Mouse (Mus musculus) heart, embryonic 10.5 days (tissue): Measurements from ENCODE around the gene Tcl1b5. TPM values are rescaled to one million over a fixed set of nuclear protein-coding genes. Genes with fewer than 3 reads are reported as not detected.
"Not testable (repeated sequence)": the region's sequence is repeated elsewhere in the genome, so short reads cannot be mapped to it uniquely, and the experiment has no call there.

Source experiments
- DNase-seq: peaks from one replicate; pipeline ENCODE4 v3.0.0-alpha.2; 2017; ENCODE audit warnings: low spot score
- H3K27ac ChIP-seq: fragments of 300-500 bp; sonication (generic); 2 replicates; pipeline ENCODE4 v1.5.1; 2016; ENCODE audit warnings: mild to moderate bottlenecking
- H3K27me3 ChIP-seq: fragments of 300-500 bp; sonication (generic); 2 replicates; pipeline ENCODE4 v1.6.1; 2016; ENCODE audit warnings: mild to moderate bottlenecking; ENCODE audit not compliant: poor library complexity, insufficient read depth, severe bottlenecking
- H3K36me3 ChIP-seq: fragments of 300-500 bp; sonication (generic); 2 replicates; pipeline ENCODE4 v1.6.1; 2016; ENCODE audit warnings: mild to moderate bottlenecking, moderate library complexity
- H3K4me1 ChIP-seq: fragments of 300-500 bp; sonication (generic); 2 replicates; pipeline ENCODE4 v1.6.1; 2016; ENCODE audit warnings: mild to moderate bottlenecking
- H3K4me3 ChIP-seq: fragments of 300-500 bp; sonication (generic); 2 replicates; pipeline ENCODE4 v1.5.1; 2016; ENCODE audit warnings: mild to moderate bottlenecking, moderate library complexity
- H3K9me3 ChIP-seq: fragments of 300-500 bp; sonication (generic); 2 replicates; pipeline ENCODE4 v1.6.1; 2016; ENCODE audit warnings: mild to moderate bottlenecking, moderate library complexity
- WGBS: fragments of 180-500 bp; shearing (Covaris S2); methylation state at CpG from one replicate; pipeline ENCODE4 v1.1.7; 2016; 5-methylcytosine and 5-hydroxymethylcytosine counted together
- polyA plus RNA-seq: library from polyadenylated mRNA; unstranded; fragments of >200 nt; fragmentation: Nextera tagmentation; extraction: Ambion mirVana; gene quantifications from 2 replicates; pipeline ENCODE4 v1.2.1, GENCODE M21; 2016

Tcl1b5 gene
- polyA plus RNA-seq, 1 experiment from 2014 or later: not detected

DNA sequence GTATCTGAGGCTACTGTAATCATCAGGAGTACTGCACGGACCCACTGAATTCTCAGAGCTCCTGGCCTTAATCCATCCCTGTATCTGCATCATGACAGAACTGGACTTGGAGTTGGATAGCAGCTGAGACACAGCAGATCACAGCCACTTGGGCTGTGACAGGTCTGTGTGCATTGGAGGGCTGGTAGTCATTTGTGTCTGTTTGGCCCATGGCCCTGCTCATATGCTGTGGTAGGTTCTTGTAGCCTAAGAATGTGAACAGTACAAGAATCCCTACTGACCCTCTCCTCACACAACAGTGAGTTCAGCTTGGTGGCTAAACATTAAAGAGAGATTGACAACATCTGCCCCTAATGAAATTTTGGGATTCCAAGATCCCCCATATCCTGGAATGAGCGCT, 2.8 kb upstream of the Tcl1b5 start:
- WGBS: 74% methylated on average over 2 of the region's 2 CpGs
- Histone ChIP-seq H3K4me1 (no peaks in the 10 kb centered on the region), H3K36me3 (no peaks in the 10 kb centered on the region), H3K9me3 (no peaks in the 10 kb centered on the region), H3K27ac (no peak overlapping the region), H3K4me3 (no peak overlapping the region), H3K27me3 (no peaks in the 10 kb centered on the region)
- DNase-seq: no peak

- WGBS: 13% methylated on average over 2 of the region's 2 CpGs
- H3K36me3 ChIP-seq, H3K27me3 ChIP-seq, H3K4me1 ChIP-seq, H3K4me3 ChIP-seq, H3K27ac ChIP-seq, DNase-seq, H3K9me3 ChIP-seq: not testable (repeated sequence)
Observed at GRCm38 (mm10) chr12:105174318-105174717, 1.8 kb upstream of the Tcl1b5 start.

DNA sequence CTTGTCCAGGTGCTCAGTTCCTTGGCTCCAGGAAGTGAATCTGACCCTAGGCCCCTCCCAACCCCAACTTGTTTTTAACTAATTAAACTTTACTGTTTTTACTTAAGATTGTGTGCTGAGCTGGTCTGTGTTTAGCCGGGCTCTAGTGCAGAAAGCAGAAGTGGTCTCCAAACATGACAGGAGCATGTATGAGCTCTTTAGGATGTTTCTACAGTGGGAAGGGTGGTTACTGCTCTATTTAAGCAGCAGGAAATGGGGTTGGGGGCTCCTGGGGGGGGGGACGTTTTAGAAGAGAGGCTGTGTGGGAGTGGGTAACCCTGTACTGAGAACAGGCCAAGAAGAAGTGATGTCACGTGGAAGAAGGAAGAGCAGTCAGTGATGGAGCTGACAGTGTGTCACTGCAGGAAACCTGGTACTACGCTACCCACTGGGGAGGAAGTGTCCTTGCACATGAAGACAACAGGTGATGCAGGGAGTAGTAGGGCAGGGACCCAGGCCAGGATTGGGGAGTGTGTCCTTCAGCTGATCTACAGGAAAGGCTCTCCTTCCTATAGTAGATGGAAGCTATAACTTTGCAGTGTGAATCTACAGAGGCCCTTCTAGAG, 5.0 kb downstream of the Tcl1b5 start:
- WGBS: 75% methylated on average over 4 of the region's 4 CpGs

GRCm38 (mm10) chr12:105188980-105189379, 12.8 kb downstream of the Tcl1b5 start:
- 27% methylated on average over 2 of the region's 2 CpGs for whole genome bisulfite sequencing
- H3K9me3 ChIP-seq, DNase-seq, H3K4me3 ChIP-seq, H3K27ac ChIP-seq, H3K36me3 ChIP-seq, H3K4me1 ChIP-seq, H3K27me3 ChIP-seq: not testable (repeated sequence)

More for the DNA sequence above, 5.0 kb downstream of the Tcl1b5 start:
- not testable (repeated sequence) for H3K9me3 ChIP-seq, H3K27me3 ChIP-seq, H3K4me1 ChIP-seq, DNase-seq, H3K36me3 ChIP-seq, H3K27ac ChIP-seq, H3K4me3 ChIP-seq

DNA sequence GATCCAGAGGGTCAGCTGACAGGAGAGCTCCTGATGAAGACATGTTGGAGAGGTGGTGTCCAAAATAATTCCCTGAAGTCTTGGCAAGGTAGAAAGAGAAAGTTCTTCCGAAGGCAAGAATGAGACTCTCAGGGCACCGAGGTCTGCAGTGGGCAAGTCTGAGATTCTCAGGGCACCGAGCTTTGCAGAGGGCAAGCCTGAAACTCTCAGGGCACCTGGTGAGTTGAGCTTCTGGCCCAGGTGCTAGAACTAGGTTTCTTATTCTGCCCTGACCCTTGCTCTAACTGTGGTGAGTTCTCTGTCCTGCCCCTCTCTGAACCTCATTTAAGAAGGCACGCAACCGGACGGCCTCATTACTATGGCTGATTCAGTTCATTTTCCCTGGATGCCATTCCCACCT, 14.6 kb downstream of the Tcl1b5 start, which contains the start of gene Tcl1b3:
Gene Tcl1b3, plus strand, starts transcription at position 301 of the 400 bp plus-strand sequence.
- H3K27ac ChIP-seq, H3K9me3 ChIP-seq, H3K4me3 ChIP-seq, H3K27me3 ChIP-seq, H3K36me3 ChIP-seq, H3K4me1 ChIP-seq, DNase-seq: not testable (repeated sequence)
- 89% methylated on average over 6 of the region's 6 CpGs for WGBS

- not testable (repeated sequence) for H3K27me3 ChIP-seq, H3K36me3 ChIP-seq, H3K4me3 ChIP-seq, DNase-seq, H3K4me1 ChIP-seq, H3K27ac ChIP-seq, H3K9me3 ChIP-seq
- 61% methylated on average over 7 of the region's 7 CpGs for WGBS
Observed at GRCm38 (mm10) chr12:105199684-105200497, 23.7 kb downstream of the Tcl1b5 start.

DNA sequence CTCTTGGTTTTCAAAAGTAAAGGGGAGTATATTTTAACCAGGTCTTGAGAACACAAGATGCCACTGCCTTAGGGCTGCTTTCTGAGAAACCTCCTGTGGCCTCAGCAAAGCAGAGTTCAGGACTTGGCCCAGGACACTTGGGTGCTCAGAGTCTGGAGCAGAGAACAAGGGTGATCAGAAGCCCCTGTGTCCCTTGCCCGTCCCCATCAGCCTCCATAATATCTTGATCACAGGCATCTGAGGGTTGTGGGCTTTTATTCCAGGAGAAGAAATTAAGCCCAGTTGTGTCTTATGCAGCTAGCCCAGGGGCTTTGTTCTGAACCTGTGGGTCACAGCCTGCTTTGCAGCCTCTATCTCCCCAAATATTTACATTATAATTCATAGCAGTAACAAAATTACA, 25.5 kb downstream of the Tcl1b5 start, which contains the start of gene Tcl1b4:
Gene Tcl1b4, plus strand, starts transcription at position 301 of the 400 bp plus-strand sequence.
- DNase-seq, H3K9me3 ChIP-seq, H3K27me3 ChIP-seq, H3K27ac ChIP-seq, H3K4me1 ChIP-seq, H3K36me3 ChIP-seq, H3K4me3 ChIP-seq: not testable (repeated sequence)
- WGBS: 82% methylated on average over 1 of the region's 1 CpGs

DNA sequence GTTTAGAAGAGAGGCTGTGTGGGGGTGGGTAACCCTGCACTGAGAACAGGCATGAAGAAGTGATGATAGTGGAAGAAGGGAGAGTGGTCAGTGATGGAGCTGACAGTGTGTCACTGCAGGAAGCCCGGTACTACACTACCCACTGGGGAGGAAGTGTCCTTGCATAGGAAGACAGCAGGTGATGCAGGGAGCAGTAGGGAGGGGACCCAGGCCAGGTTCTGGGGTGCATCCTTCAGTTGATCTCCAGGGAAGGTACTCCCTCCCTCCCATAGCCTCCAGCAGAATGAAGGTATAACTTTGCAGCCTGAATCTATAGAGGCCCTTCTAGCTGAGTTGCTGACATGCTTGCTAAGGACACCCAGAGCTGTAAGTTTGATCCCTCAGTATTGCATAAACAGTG, 30.9 kb downstream of the Tcl1b5 start:
- no peaks in the 10 kb centered on the region for H3K27me3 ChIP-seq
- DNase-seq: peak; percentile 71
- no peak overlapping the region for H3K27ac ChIP-seq
- 25% methylated on average over 1 of the region's 1 CpGs for WGBS
- H3K4me3 ChIP-seq: no peak overlapping the region
- H3K36me3 ChIP-seq: no peaks in the 10 kb centered on the region
- no peaks in the 10 kb centered on the region for H3K9me3 ChIP-seq
- no peaks in the 10 kb centered on the region for H3K4me1 ChIP-seq

GRCm38 (mm10) chr12:105208441-105208840, 32.3 kb downstream of the Tcl1b5 start:
- H3K27ac ChIP-seq: no peak overlapping the region
- no peaks in the 10 kb centered on the region for H3K4me1 ChIP-seq
- 90% methylated on average over 1 of the region's 1 CpGs for WGBS
- H3K9me3 ChIP-seq: no peaks in the 10 kb centered on the region
- no peak overlapping the region for H3K4me3 ChIP-seq
- no peaks in the 10 kb centered on the region for H3K27me3 ChIP-seq
- DNase-seq: peak; percentile 67
- no peaks in the 10 kb centered on the region for H3K36me3 ChIP-seq

GRCm38 (mm10) chr12:105209231-105209630, 33.1 kb downstream of the Tcl1b5 start:
- WGBS: 90% methylated on average over 7 of the region's 7 CpGs
- Histone ChIP-seq H3K4me3 (no peak overlapping the region), H3K9me3 (no peaks in the 10 kb centered on the region), H3K27me3 (no peaks in the 10 kb centered on the region), H3K4me1 (no peaks in the 10 kb centered on the region), H3K27ac (no peak overlapping the region), H3K36me3 (no peaks in the 10 kb centered on the region)
- peak; percentile 63 for DNase-seq

GRCm38 (mm10) chr12:105217101-105217760, 41.1 kb downstream of the Tcl1b5 start:
- H3K27me3 ChIP-seq: peaks cover 5% of the 10 kb centered on the region; the same call in 1 of the 2 replicates
- H3K27ac ChIP-seq: no peak overlapping the region
- no peaks in the 10 kb centered on the region for H3K36me3 ChIP-seq
- H3K9me3 ChIP-seq: no peaks in the 10 kb centered on the region
- no peaks in the 10 kb centered on the region for H3K4me1 ChIP-seq
- H3K4me3 ChIP-seq: no peak overlapping the region
- no peak for DNase-seq
- WGBS: 85% methylated on average over 7 of the region's 7 CpGs

GRCm38 (mm10) chr12:105222601-105223319, 46.6 kb downstream of the Tcl1b5 start, which contains the start of gene Tcl1:
Tcl1 (minus strand) TSS chr12:105222793.
- 85% methylated on average over 22 of the region's 22 CpGs for WGBS
- no peak within 1 kb of the TSS for H3K4me3 ChIP-seq
- H3K27ac ChIP-seq: no peak within 1 kb of the TSS
- no peaks in the 10 kb centered on the region for H3K36me3 ChIP-seq
- no peak for DNase-seq
- no peaks in the 10 kb centered on the region for H3K4me1 ChIP-seq
- H3K9me3 ChIP-seq: no peaks in the 10 kb centered on the region
- H3K27me3 ChIP-seq: no peaks in the 10 kb centered on the region
